10 mouse cellular contexts compared by ENCODE assay signal in the genomic region with DNA sequence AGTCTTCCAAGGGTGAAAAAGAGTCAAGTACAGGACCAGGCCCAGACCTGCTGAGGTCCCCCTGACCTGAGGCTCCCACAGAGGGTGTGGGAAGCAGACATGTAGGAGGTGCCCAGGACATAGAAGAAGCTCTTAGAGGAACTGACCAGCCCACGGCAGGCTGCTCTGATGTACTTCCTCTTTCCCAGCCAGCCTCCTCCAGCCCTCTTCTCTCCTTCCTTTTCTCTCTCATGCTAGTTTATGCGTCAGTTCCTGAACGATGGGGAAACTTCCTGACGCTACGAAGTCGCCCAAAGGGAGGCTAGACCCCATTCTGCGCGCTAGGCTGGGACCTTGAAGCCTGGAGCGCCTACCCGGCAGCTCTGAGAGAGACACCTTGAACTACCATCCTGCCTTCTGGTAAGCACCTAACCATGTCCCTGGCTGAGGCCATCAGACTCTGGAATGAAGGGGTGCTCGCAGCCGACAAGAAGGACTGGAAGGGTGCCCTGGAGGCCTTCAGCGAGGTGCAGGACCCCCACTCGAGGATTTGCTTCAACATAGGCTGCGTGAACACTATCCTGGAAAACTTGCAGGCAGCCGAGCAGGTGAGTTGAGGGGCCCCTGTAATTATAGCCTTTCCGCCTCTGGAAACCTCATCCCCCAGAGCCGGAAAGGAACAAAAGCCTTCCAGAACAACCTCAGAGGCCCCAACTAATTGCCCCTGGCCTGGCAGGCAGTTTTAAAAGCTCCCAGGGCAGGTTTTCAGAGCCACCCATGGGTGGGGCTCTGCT. TPM values are rescaled to one million over a fixed set of nuclear protein-coding genes. Genes with fewer than 3 reads are reported as not detected.
DNase-seq lines count a peak whose midpoint lies in the region; ATAC-seq lines count a peak whose summit lies in the region.
"Had no signal": no experiment of that assay in that cellular context is flagged by ENCODE, and none has a peak within 500 bp of the region (broad histone marks: within the 10 kb centered on the region; RNA-seq: fewer than 3 reads in every experiment).

No protein-coding gene starts in this region.

- no peak overlapping the region for H3K4me2 ChIP-seq in embryonic facial prominence, embryonic 11.5 days (ENCODE audit: low read depth, low read length)
- 0 out of 2 replicates have a peak overlapping the region, but pooled peaks have one; percentile 11 for H3K4me2 ChIP-seq in liver, embryonic 15.5 days
- H3K4me2 ChIP-seq in hindbrain, embryonic 14.5 days (replicated peaks), result no peak overlapping the region
- H3K4me2 ChIP-seq: limb, embryonic 15.5 days had no signal

- ATAC-seq in embryonic facial prominence, embryonic 11.5 days (replicated peaks; ENCODE audit: insufficient number of reproducible peaks, low FRiP score, low TSS enrichment, low read depth), result no peak
- ATAC-seq in liver, embryonic 15.5 days (ENCODE audit: insufficient read depth), result peak; percentile 42; the same call in 1 of the 2 replicates
- ATAC-seq in hindbrain, embryonic 14.5 days (ENCODE audit: low FRiP score), result no peak

- no peak overlapping the region for H3K9ac ChIP-seq in embryonic facial prominence, embryonic 11.5 days (replicated peaks; ENCODE audit: low read length)
- no peak overlapping the region for H3K9ac ChIP-seq in liver, embryonic 15.5 days
- H3K9ac ChIP-seq in hindbrain, embryonic 14.5 days, result no peak overlapping the region
- H3K9ac ChIP-seq: limb, embryonic 15.5 days had no signal

- H3K4me1 ChIP-seq in embryonic facial prominence, embryonic 11.5 days (ENCODE audit: control insufficient read depth, insufficient read depth, low read length), result no peaks in the 10 kb centered on the region; the same call in 1 of the 2 replicates
- peaks cover 7% of the 10 kb centered on the region; the same call in 1 of the 2 replicates for H3K4me1 ChIP-seq in liver, embryonic 15.5 days (replicated peaks)
- H3K4me1 ChIP-seq in hindbrain, embryonic 14.5 days (replicated peaks; ENCODE audit: control insufficient read depth, insufficient read depth, low read length), result no peaks in the 10 kb centered on the region

- WGBS in embryonic facial prominence, embryonic 11.5 days, result 62% methylated on average over 18 of the region's 18 CpGs
- 25% methylated on average over 18 of the region's 18 CpGs for WGBS in liver, embryonic 15.5 days (ENCODE audit: insufficient replicate concordance)
- WGBS in hindbrain, embryonic 14.5 days, result 85% methylated on average over 18 of the region's 18 CpGs

- DNase-seq in layer of hippocampus, adult 9-11 months, result peak; percentile 74
- no peak for DNase-seq in layer of hippocampus, adult 11-12 months (ENCODE audit: low spot score)
- DNase-seq in embryonic facial prominence, embryonic 11.5 days (ENCODE audit: low spot score), result peak; percentile 53
- DNase-seq in spleen, postnatal 4 days (ENCODE audit: low spot score in 2 of 2), result peak; percentile 28 to 68
- DNase-seq in hindbrain, embryonic 14.5 days (ENCODE audit: low spot score), result no peak
- DNase-seq in urinary bladder, postnatal 36 days (ENCODE audit: low spot score in 2 of 2), result no peak
- DNase-seq: right cerebral cortex, postnatal 25 days had no signal

- H3K4me3 ChIP-seq in embryonic facial prominence, embryonic 11.5 days (ENCODE audit: low read depth, low read length), result no peak overlapping the region
- H3K4me3 ChIP-seq in liver, embryonic 15.5 days (replicated peaks), result peak overlapping the region; percentile 44
- no peak overlapping the region for H3K4me3 ChIP-seq in hindbrain, embryonic 14.5 days (replicated peaks; ENCODE audit: low read length)
- H3K4me3 ChIP-seq: limb, embryonic 15.5 days had no signal

- no peak overlapping the region for H3K27ac ChIP-seq in embryonic facial prominence, embryonic 11.5 days (replicated peaks; ENCODE audit: low read depth, low read length)
- H3K27ac ChIP-seq in liver, embryonic 15.5 days (replicated peaks), result peak overlapping the region; percentile 68
- H3K27ac ChIP-seq in hindbrain, embryonic 14.5 days, result no peak overlapping the region
- H3K27ac ChIP-seq: limb, embryonic 15.5 days had no signal

- H3K36me3 ChIP-seq in embryonic facial prominence, embryonic 11.5 days (replicated peaks; ENCODE audit: control insufficient read depth, insufficient read depth, low read depth, low read length), result no peaks in the 10 kb centered on the region
- no peaks in the 10 kb centered on the region for H3K36me3 ChIP-seq in liver, embryonic 15.5 days (replicated peaks)
- H3K36me3 ChIP-seq in hindbrain, embryonic 14.5 days (replicated peaks; ENCODE audit: control insufficient read depth, insufficient read depth), result no peaks in the 10 kb centered on the region
- H3K36me3 ChIP-seq: limb, embryonic 15.5 days had no signal

- no peaks in the 10 kb centered on the region for H3K9me3 ChIP-seq in embryonic facial prominence, embryonic 11.5 days (replicated peaks; ENCODE audit: control insufficient read depth, low read length)
- H3K9me3 ChIP-seq in liver, embryonic 15.5 days (replicated peaks), result no peaks in the 10 kb centered on the region
- no peaks in the 10 kb centered on the region for H3K9me3 ChIP-seq in hindbrain, embryonic 14.5 days (ENCODE audit: control insufficient read depth, low read length)
- H3K9me3 ChIP-seq: limb, embryonic 15.5 days had no signal

- no peaks in the 10 kb centered on the region for H3K27me3 ChIP-seq in embryonic facial prominence, embryonic 11.5 days (ENCODE audit: control insufficient read depth, insufficient read depth, low read length)
- H3K27me3 ChIP-seq in liver, embryonic 15.5 days, result no peaks in the 10 kb centered on the region
- H3K27me3 ChIP-seq in hindbrain, embryonic 14.5 days (ENCODE audit: control insufficient read depth, insufficient read depth, low read length), result no peaks in the 10 kb centered on the region
- H3K27me3 ChIP-seq: limb, embryonic 15.5 days had no signal

RNA-seq across cellular contexts. Expression of a gene that starts 7.8 kb away (rescaled TPM):
- 2.5 and 2.6 TPM in 2 replicates for polyA plus RNA-seq in embryonic facial prominence, embryonic 11.5 days (2014; fragmentation: Nextera tagmentation; extraction: Ambion mirVana)
- polyA plus RNA-seq in liver, embryonic 15.5 days (2015; fragmentation: Nextera tagmentation; extraction: Ambion mirVana), result 11.2 and 11.7 TPM in 2 replicates
- polyA plus RNA-seq in hindbrain, embryonic 14.5 days (2014; fragmentation: Nextera tagmentation; extraction: Ambion mirVana), result 2.2 and 3.6 TPM in 2 replicates

RNA-seq across cellular contexts. Expression of a gene that starts 41.5 kb away (rescaled TPM):
- 255 and 257 TPM in 2 replicates for polyA plus RNA-seq in embryonic facial prominence, embryonic 11.5 days (2014; fragmentation: Nextera tagmentation; extraction: Ambion mirVana)
- 138 and 146 TPM in 2 replicates for polyA plus RNA-seq in liver, embryonic 15.5 days (2015; fragmentation: Nextera tagmentation; extraction: Ambion mirVana)
- polyA plus RNA-seq in hindbrain, embryonic 14.5 days (2014; fragmentation: Nextera tagmentation; extraction: Ambion mirVana), result 336 and 364 TPM in 2 replicates

RNA-seq across cellular contexts. Expression of a gene that starts 41.7 kb away (rescaled TPM):
- polyA plus RNA-seq in embryonic facial prominence, embryonic 11.5 days (2014; fragmentation: Nextera tagmentation; extraction: Ambion mirVana), result 26.0 and 28.0 TPM in 2 replicates
- polyA plus RNA-seq in liver, embryonic 15.5 days (2015; fragmentation: Nextera tagmentation; extraction: Ambion mirVana), result 13.0 and 13.1 TPM in 2 replicates
- polyA plus RNA-seq in hindbrain, embryonic 14.5 days (2014; fragmentation: Nextera tagmentation; extraction: Ambion mirVana), result 20.0 and 20.9 TPM in 2 replicates

RNA-seq across cellular contexts. Expression of a gene that starts 57.5 kb away (rescaled TPM):
- polyA plus RNA-seq in embryonic facial prominence, embryonic 11.5 days (2014; fragmentation: Nextera tagmentation; extraction: Ambion mirVana), result not detected in 2 replicates
- not detected in 2 replicates for polyA plus RNA-seq in liver, embryonic 15.5 days (2015; fragmentation: Nextera tagmentation; extraction: Ambion mirVana)
- polyA plus RNA-seq in hindbrain, embryonic 14.5 days (2014; fragmentation: Nextera tagmentation; extraction: Ambion mirVana), result 0.20 TPM in 1 of 2 replicates, not detected in the other
- polyA plus RNA-seq: cortical plate, adult 2 months; limb, embryonic 15.5 days had no signal

Comparison
In these comparisons a context has a peak if more than half of its experiments do, and no peak if none do; other contexts are left out.
1. DNase-seq: peak in layer of hippocampus, adult 9-11 months (single experiment), embryonic facial prominence, embryonic 11.5 days (single experiment) and spleen, postnatal 4 days (2 of 2); none in layer of hippocampus, adult 11-12 months (single experiment), hindbrain, embryonic 14.5 days (single experiment) and urinary bladder, postnatal 36 days (0 of 2).